Mouse (Mus musculus) frontal cortex, adult 2 months (tissue): ENCODE data around the gene Cox19. TPM values are rescaled to one million over a fixed set of nuclear protein-coding genes. Genes with fewer than 3 reads are reported as not detected.

Experiments
- DNase-seq, 2 experiments: peaks; one replicate each; pipeline ENCODE4 v3.0.0; 2022; ENCODE audit warnings: low spot score in 1 of 2; ENCODE audit errors: extremely low spot score in 1 of 2
- polyA plus RNA-seq: library from polyadenylated mRNA; depleted of rRNA; stranded (reverse); fragments of >200 nt; gene quantifications from 2 replicates; pipeline ENCODE4 v1.2.3, GENCODE M21; 2012

Cox19 gene
- polyA plus RNA-seq, 1 experiment = 93.5 TPM

DNA sequence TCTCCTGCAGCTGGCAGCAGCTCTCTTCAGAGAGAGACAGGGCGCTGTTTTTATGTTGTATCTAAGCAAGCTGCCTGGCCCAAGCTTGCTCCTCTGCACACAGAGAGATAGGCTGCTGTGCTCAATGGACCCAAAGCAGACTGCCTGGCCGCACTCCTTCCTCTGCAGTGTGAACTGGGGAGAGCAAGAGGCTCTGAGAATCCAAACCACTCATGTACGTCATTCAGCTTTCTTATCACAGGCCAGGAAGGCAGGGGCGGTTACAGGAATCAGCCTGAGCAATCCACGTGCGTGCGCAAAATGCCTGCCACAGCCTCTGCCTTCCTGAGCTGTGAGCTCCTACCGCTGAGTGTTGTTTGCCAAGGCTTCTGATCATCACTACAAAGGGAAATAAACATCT, 31.5 kb upstream of the Cox19 start:
- peak; percentile 66 to 77 for DNase-seq

DNA sequence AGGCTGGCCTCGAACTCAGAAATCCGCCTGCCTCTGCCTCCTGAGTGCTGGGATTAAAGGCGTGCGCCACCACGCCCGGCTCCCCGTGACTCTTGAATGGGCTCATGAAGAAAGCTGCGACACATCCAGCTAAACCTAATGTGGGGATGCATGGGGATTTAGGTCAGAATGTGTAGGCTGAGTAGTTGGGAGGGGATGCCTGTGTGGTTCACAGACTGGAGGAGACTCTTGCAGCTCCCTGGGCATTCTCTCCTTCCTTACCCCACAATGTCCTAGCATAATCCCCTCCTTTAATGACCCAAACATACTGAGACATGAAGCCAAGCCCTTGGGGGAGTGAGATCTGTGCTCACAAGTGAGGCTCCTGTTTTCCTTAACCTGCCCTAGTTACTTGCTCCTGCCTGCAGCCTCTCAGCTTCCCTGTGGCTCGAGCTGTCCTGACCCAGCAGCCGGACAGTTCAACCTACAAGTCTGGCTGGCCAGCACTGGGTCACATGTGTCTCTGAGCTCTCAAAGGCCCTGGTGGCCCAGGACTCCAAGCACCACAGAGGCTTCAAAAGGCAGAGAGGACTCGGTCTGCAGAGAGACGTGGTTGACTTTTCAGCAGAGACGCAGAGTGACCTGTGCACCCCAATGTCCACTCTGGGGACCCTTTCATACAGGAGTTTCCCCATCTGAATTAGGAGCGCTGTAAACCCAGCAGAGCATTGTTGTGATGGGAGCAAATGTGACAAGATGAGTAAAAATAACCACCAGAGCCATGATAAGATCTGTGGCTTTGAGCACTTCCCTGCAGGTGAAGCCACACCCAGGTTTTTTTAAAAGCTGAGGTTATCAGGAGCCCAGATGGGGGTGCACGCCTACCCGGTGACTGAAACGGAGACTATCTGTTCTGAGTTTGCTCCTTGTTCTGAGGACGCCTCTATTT, 30.6 kb upstream of the Cox19 start:
- no peak for DNase-seq

DNA sequence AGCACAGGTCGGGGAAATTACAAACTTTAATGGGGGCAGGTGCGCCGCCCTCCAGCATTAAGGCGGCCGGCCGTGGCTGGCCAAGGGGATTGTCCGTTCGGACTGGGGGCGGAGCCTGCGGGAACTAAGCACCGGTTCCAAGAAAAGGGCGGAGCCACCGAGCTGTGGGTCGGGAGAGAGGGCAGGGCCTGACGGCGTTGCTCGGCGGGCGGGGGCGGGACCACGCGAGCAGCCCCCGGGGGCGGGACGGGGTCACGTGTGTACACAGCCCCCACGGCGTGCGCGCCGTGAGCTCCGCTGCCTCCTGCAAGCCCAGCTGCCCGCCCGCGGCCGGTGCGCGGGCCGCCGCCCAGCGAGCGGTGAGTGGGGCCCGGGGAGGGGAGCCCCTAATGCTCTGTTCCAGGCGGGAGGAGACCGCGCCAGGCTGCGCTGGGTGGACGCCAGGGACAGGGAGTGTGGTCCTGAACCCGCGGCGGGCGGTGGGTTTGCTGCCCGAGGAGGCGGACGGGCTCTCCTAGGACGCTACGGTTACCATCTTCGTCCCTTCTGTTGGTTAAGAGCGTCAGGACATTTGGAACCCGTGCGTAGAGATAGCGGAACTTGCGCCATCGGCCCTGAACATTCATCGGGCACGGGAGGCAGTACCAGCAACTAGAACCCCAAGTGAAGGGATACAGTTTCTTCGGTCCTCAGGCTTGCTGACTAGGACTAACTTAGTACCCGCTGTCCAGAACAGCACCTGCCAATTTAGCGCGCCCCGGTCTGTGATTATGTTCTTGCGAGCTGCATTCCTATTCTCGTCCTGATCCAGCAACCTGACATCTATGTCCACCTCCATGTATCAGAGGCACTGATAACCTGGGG, 29.4 kb upstream of the Cox19 start:
- peak; percentile 71 to 87 for DNase-seq

DNA sequence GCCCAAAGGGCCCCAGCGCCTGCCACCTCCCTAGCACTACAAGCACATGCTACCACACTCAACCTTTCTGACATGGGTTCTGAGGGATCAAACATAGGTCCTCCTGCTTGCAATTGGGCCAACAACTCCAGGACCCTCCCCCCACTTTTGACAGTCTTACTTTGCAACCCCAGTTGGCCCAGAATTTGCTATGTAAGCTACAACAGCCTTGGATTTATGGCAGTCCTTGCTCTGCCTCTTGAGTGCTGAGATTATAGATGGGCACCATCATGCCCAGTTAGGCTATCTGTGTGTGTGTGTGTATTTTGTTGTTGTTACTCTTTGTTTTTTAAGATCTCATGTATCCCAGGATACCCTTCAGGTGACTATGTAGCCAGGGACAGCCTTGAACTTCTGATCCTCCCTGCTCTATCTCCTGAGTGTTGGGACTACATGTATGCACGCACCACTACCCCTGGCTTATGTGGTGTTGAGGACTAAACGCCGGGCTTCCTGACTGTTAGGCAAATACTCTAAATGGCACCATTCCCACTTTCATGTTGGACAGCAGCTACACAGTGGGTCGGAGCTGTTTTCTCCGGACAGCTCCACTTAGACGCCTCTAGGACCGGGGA, 28.7 kb upstream of the Cox19 start:
- no peak for DNase-seq

DNA sequence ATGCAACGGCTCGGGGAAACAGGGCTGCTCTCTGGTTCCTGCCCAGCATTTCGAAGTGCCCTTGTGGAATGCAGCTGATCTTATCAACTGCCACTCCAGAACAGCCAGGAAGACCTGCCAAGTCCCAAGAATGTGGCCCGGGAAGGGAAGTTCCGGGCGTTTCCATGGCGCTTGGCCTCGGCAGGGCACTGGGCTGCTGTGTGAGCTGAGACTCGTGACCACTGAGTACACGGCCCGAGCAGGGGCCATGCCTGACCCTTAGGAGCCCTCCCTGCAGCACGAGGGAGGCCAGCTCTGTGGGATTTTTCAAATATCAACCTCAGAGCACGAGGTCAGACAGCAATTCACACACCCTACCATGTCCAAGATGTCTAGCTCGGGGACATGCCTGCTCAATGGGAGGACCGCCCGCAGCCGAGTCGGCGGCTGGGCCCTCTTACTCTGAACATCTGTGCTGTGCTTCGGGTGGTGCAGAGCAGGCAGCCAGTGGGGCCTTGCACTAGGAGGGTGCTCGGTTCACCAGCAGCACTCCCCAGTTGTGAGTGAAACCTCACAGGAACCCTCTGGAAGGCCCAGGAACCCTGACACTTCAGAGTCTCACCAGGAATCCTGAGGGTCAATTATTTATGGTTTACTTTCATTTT, 27.9 kb upstream of the Cox19 start:
- no peak for DNase-seq

DNA sequence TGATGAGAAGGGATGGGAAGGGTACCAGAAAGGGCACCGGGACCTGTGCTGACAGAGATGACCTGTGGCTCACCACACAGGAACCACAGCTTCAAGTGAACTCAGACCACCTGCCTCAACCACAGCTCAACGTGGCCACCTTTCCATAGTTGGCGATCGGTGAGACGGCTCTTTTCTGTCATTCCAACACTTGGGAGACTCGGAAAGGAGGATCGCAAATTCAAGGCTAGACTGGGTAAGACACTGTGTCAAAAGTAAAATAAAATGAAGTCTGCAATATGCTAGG, 27.0 kb upstream of the Cox19 start:
- no peak for DNase-seq

DNA sequence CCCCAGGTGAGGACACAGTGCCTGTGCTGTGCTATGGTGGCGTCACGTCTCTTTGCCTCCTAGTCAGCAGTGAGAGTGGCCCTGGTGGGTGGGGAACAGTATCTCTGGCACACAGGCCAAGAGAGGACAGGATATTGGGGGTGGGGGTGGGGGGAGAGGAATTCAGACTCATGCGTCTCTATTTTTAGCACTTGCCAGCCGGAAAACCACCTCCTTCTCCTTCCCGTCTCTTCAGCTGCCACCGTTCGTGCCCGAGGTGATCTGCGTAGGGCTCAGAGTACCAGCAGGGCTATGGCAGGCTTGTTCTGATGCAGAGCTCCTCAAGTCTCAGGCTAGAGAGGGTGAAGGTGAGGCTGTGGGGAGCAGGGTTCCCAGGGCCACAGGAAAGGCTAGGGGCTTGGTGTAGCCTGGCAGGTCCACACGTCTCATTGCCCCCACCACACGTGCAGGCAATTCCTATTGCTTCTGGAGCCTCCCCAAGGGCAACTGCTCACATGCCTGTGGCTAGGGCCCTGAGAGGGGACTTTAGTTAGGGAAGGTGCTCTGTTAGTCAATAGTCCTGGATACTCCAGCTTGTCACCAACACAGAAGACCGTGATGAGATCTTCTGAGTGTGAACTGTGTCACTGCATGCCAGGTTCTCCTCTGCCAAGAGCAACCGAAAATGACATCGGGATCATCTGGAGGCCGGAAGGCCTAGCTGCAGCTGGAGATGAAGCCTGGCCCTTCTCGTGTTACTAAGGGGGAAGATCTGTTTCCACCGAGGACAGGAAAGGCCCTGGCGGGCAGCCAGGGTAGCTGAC, 26.5 kb upstream of the Cox19 start, which contains the start of gene Gpr146:
Gene Gpr146 (plus strand): TSS at position 230 of the 803 bp plus-strand sequence.
- DNase-seq = no peak

DNA sequence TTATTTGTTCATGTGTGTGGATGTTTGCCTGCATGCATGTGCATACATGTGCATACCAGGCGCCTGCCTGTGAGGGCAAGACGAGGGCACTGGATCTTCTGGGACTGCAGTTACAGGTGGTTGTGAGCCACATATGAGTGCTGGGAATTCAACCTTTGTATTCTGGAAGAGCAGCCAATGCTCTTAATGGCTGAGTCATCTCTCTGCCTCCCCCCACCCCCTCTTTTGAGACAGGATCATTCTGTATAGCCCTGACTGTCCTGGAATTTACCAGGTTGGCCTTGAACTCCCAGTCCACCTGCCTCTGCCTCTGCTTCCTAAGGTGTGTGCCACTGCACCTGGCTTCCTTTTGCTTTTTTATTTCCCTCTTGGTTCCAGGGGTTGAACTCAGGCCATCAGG, 23.6 kb upstream of the Cox19 start:
- no peak for DNase-seq

DNA sequence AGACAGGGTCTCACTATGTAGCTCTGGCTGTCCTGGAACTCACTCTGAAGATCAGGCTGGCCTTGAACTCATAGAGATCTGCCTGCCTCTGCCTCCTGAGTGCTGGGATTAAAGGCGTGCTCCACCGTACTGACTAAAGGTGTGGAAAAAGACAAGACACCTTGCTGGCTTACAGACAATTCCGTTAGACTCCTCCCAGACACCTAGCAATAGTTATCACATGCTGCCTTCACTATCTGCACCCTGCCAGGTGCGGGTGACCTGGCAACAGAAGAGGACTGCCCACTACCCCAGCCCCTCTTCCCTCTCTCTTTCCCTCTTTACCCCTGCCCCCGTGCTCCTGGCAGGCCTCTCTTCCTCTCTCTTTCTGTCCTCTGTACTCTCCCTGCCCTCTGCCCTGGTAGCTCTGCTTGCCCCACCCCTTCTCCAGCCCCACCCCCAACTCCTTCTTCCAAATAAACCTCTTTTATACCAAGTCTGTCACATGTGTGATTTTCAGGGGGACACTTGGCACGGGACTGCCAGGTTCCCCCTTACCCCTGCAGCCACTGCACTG, 22.7 kb upstream of the Cox19 start:
- DNase-seq = no peak

DNA sequence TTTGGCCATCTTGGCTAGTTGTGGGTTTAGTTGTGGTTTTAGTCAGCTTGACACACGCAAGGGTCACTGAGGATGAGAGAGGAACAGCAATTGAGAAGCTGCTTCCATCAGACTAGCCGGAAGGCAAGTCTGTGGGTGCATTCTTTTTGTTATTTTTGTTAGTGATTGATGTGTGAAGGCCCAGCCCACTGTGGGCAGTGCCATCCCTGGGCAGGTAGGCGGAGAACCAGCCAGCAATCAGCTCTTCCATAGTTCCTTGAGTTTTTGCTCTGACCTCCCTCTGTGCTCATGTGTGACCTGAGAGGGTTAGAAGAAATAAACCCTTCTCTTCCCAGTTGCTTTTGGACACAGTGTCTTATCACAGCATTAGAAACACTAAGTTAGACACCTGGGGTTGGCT, 21.9 kb upstream of the Cox19 start:
- no peak for DNase-seq

DNA sequence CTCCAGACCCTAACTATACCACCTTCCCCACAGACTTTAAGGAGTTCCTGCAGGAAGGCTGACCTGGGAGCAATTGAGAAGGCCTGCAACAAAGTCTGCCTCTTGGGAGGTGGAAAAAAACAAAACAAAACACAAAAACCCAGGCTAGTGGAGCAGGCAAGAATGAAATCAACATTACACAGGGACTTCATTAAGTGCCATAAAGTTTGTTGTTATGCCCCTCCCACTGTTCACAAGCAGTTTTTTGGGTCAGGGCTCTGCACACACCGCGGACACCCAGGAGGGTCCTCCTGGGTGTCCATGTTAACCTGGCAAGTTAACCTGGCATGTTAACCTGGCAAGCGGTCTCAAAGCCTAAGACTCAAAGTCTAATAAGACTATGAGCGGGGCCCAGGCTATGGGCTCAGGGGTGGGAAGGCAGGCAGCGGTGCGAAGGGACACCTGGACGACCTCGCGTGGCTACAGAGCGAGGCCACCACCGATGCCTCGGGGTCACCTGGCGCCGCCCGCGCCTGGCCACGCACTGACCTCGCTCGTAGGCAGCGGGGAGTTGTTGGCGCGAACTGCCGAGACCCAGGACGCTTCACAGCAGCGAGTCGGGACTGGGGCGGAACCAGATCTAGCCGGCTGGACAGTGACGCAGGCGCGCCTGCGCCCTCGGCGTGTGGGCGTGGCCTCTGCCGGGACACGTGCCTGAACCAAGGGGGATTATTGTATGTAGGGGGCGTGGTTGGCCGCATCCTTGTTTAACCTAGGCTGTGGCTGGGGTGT, 20.6 kb upstream of the Cox19 start:
- DNase-seq = peak; percentile 73 to 85

DNA sequence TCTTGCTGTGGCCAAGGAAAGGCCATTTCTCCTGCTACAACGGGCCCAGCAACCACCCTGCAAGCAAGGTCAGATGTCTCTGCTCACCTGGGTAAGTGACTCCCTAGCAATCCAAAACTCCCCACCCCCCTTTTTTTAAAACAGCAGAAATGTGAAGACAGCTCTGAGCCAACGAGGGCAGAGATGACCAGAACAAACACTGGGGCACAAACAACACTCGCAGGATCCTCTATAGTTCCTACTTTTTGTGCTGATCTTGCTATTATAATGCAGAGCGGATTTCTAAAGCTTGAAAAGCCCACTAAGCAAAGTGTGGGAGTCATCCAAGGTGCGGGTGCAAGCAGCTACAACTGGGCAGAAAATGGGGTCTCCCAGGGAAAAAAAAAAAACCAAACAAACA, 19.9 kb upstream of the Cox19 start:
- no peak for DNase-seq

DNA sequence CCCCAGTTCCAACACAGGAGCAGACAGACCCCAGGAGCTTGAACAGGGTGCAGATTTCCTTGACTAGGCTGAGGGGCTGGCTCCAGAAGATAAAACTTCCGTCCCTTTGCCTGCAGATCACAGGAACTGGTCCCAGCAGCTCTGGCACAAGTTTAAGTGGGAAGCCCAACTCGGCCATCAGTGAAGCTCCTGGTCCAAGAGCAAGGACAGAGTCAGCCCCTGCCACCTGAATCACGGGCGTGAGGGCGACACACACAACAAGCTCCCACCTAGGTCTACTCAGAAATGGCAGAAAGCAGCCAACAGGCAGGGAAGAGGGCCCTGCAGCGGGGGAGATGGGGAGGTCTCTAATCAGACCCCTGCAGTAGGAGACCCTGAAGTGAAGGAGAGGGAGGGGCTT, 19.1 kb upstream of the Cox19 start:
- no peak for DNase-seq

DNA sequence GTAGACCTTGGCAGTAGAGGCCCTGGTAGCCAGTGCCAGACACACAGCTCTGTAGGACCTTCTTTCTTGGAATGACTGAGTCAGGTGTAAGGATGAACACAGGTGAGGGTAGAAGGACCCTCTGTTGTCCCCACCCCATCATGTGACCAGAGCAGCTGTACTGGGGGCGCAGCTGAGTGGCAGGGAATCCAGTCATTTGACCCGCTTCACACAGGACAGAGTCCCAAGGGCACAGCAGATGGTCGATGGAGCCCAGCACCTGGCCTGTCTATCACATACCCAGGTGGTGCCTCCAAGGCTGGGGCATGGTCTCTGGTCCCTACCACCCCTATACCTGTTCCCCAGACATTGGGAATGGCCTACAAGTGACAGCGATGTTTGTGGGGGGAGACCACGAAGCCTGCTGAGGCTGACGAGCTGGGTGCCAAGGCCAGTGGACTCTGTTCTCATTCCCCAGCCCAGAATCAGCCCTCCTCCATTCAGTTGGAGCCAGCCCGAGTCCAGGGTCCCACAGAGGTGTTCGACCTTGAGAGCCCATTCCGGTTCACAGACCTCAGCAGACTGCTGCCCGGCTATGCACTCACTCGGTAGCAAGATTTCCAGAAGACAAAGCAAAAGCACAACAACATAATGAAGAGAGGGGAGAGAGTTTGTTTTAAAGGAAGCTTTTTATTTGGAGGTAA, 17.6 kb upstream of the Cox19 start:
- no peak for DNase-seq

DNA sequence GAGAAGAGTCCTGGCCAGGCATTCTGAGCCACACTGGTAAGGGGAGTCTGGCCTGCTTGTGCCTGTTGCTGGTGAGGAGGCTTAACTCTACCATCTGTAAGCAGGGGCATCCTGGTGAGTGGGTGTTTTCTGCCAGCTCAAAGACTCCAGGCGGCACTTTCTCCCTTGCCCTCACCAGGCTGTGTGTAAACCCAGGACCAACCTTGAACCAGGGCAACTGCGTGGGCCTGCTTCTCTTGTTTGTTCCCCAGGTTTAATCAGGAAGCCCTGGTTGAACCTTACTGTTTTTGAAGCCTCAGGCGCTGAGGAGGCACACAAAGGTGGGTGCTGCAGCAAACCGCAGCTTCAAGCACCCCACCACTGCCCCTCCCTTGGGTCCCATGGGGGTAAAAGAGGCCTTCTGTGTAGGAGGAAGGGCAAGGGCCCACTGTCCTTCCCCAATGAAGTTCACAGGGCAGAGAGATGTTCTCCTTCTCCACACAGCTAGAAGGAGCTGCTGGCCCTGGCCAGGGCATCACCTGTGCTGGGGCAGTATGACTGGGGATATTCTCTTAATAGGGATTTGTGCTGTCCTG, 16.8 kb upstream of the Cox19 start:
- DNase-seq = no peak

DNA sequence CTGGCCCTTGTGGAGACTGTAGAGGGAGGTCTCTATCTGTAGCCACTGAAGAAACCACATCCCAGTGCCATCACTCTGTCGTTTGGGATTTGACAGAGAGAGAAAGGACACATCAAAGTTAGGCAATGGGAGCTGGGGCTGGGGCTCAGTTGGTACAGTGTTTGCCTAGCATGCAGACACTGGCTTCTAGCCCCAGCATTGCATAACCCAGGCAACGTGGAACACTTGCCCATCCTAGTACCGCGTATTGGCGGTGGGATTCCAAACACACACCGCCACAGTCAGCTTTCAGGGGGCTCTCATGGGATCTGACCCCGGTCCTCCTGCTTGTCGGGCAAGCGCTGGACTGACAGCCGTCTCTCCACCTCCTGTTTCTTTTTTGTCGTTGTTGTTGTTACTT, 15.3 kb upstream of the Cox19 start:
- no peak for DNase-seq

DNA sequence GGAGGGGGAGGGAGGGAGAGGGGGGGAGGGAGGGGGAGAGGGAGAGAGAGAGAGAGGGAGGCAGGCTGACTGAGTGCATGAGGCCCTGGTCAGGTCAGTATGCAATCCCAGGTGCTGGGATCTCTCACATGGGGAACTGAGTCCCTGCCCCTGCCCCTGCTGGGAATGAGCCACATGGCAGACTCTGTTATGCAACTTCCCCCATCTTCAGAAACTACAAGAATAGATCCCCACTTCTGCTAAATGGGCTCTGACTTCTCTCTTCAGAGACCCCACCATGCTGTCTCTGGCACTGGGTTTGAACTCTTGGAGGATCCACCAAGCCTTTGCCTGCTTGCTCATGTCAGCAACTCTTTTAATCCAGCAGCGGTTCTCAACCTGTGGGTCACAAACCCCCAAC, 14.6 kb upstream of the Cox19 start:
- DNase-seq = no peak

DNA sequence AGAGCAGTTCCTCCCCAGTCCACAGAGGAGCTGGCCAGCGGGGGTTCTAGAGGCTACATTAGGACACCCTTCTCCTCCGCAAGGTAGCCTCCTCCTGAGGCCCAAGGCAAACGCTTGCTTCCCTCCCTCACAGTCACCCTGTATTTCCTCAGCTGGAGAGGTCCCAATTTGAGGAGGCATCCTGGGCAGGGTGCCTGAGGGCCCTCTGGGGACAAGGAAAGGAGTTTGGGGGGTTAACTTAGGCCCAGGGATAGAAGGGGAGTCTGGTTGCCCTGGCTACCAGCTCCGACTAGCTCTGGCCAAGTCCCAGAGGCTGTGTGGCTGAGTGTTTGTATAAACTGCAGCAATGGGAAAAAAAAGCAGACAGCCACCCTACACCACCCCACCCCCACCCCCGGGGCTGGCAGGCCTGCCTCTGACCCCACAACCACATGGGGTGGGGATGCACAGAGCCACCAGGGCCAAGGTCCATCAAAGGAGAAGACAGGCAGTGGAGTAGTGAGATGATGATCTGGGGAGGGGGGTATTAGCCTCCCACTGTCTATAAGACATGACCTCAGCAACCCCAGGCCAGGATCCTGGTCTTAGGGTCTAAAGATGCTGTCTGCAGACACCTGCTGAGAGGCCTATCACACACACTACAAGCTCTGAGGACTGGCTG, 13.8 kb upstream of the Cox19 start:
- no peak for DNase-seq
